Mouse (Mus musculus) lung, adult 2 months (tissue): Measurements from ENCODE around the gene Arl2.

Experiments used
- CTCF ChIP-seq: fragments of 200-500 bp; IDR thresholded peaks from 2 replicates; pipeline ENCODE4 v1.5.1; 2011; ENCODE audit warnings: mild to moderate bottlenecking, low read length, control low read depth; ENCODE audit not compliant: insufficient read depth
- POLR2A ChIP-seq: fragments of 200-500 bp; IDR thresholded peaks from 2 replicates; pipeline ENCODE4 v1.6.1; 2011; ENCODE audit warnings: low read depth, mild to moderate bottlenecking, control low read depth, low read length, borderline replicate concordance; ENCODE audit errors: extremely low read depth

DNA sequence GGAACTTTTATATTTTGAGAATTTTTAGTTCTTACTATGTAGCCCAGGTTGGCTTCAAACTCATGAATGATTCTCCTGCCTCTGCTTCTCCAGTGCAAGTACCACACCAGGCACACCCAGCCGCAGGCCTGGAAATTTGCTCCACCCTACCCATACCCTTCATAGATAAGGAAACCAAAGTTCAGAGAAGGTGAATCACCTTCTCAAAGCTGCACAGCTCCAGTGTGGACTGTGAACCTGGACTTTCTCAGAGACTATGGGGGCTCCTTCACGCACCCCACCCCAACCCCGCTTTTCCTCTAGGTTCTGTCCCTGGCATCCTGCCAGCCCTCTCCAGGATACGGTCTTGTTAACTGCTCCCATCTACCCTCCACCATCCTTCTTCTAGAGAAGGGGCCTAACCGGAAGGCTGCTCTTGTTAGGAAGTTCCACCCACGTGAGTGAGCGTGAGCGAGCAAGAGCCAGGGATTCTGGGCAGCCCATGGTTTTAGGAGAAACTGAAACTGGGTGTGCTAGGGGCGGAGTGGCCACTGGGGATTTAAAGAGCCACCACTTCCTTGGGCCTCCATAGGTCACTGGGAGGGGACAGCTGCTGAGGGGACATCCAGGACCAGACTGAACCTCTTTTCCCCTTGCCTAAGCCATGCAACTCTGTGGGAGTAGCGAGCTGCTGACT, 22.7 kb upstream of the Arl2 start:
- TF ChIP-seq CTCF (no peak), POLR2A (peak; percentile 41; the same call in 1 of the 2 replicates)
